Comparison of ENCODE assay signal across 8 mouse cellular contexts in genomic region chrX:145505457-145506201, GRCm38 (mm10). TPM values are rescaled to one million over a fixed set of nuclear protein-coding genes. Genes with fewer than 3 reads are reported as not detected.
A peak's percentile ranks its signal among the peaks of the same experiment; 100 is the strongest.
DNase-seq lines count a peak whose midpoint lies in the region; ATAC-seq and TF ChIP-seq lines count a peak whose summit lies in the region.

No protein-coding gene starts in this region.

- H3K27me3 ChIP-seq in embryonic facial prominence, embryonic 12.5 days = no peaks in the 10 kb centered on the region
- H3K27me3 ChIP-seq in kidney, adult 2 months (replicated peaks; ENCODE audit: control insufficient read depth, insufficient read depth, low read length) = no peaks in the 10 kb centered on the region
- H3K27me3 ChIP-seq in limb, embryonic 12.5 days = peaks cover 8% of the 10 kb centered on the region
- peaks cover 4% of the 10 kb centered on the region; the same call in 1 of the 2 replicates for H3K27me3 ChIP-seq in midbrain, embryonic 13.5 days

- peaks cover 5% of the 10 kb centered on the region; the same call in 1 of the 2 replicates for H3K4me1 ChIP-seq in embryonic facial prominence, embryonic 12.5 days
- H3K4me1 ChIP-seq in kidney, adult 2 months (ENCODE audit: control insufficient read depth, insufficient read depth, low read length) = no peaks in the 10 kb centered on the region; the same call in 1 of the 2 replicates
- H3K4me1 ChIP-seq in limb, embryonic 12.5 days (replicated peaks) = peaks cover 4% of the 10 kb centered on the region
- H3K4me1 ChIP-seq in midbrain, embryonic 13.5 days (replicated peaks) = no peaks in the 10 kb centered on the region

- TF ChIP-seq POLR2A in kidney, adult 2 months (IDR thresholded peaks at IDR 0.05; ENCODE audit: low read depth, low read length) = no peak

- H3K27ac ChIP-seq in embryonic facial prominence, embryonic 12.5 days = peak overlapping the region; percentile 77
- no peak overlapping the region for H3K27ac ChIP-seq in kidney, adult 2 months (ENCODE audit: insufficient read depth, low read depth, low read length)
- peak overlapping the region; percentile 82 for H3K27ac ChIP-seq in limb, embryonic 12.5 days
- no peak overlapping the region for H3K27ac ChIP-seq in midbrain, embryonic 13.5 days

- peak; percentile 67 for DNase-seq in urinary bladder, postnatal 14 days (ENCODE audit: low spot score)
- no peak for DNase-seq in urinary bladder, adult 2 months (ENCODE audit: low spot score)
- DNase-seq in heart, adult 18-20 months = peak; percentile 80 to 88
- peak; percentile 92 for DNase-seq in kidney, adult 2 months
- peak; percentile 1 for DNase-seq in spleen, adult 12 weeks (ENCODE audit: low spot score)

- peak; percentile 95 for ATAC-seq in embryonic facial prominence, embryonic 12.5 days (ENCODE audit: insufficient number of reproducible peaks, insufficient read depth, low FRiP score, low TSS enrichment)
- peak; percentile 89 for ATAC-seq in limb, embryonic 12.5 days (ENCODE audit: insufficient number of reproducible peaks, insufficient read depth, low FRiP score, low TSS enrichment, low read depth)
- peak; percentile 95 for ATAC-seq in midbrain, embryonic 13.5 days

- WGBS in embryonic facial prominence, embryonic 12.5 days = 25% methylated on average over 14 of the region's 14 CpGs
- WGBS in kidney, adult 2 months = under 1% methylated on average over 14 of the region's 14 CpGs
- 17% methylated on average over 14 of the region's 14 CpGs for WGBS in limb, embryonic 12.5 days
- WGBS in midbrain, embryonic 13.5 days = 28% methylated on average over 14 of the region's 14 CpGs

- no peak for TF ChIP-seq CTCF in kidney, adult 2 months (conservative IDR thresholded peaks at IDR 0.05; ENCODE audit: insufficient read depth, insufficient read length, low read depth, low read length)

- peak overlapping the region; percentile 48 for H3K4me2 ChIP-seq in embryonic facial prominence, embryonic 12.5 days (replicated peaks)
- peak overlapping the region; percentile 55 for H3K4me2 ChIP-seq in limb, embryonic 12.5 days
- H3K4me2 ChIP-seq in midbrain, embryonic 13.5 days (replicated peaks) = peak overlapping the region; percentile 62

- H3K9ac ChIP-seq in embryonic facial prominence, embryonic 12.5 days = no peak overlapping the region
- peak overlapping the region; percentile 23; the same call in 1 of the 2 replicates for H3K9ac ChIP-seq in limb, embryonic 12.5 days (replicated peaks)
- H3K9ac ChIP-seq in midbrain, embryonic 13.5 days (replicated peaks) = 0 out of 2 replicates have a peak overlapping the region, but pooled peaks have one; percentile 63

- H3K36me3 ChIP-seq in embryonic facial prominence, embryonic 12.5 days = no peaks in the 10 kb centered on the region
- H3K36me3 ChIP-seq in kidney, adult 2 months (ENCODE audit: control insufficient read depth, insufficient read depth, low read length) = no peaks in the 10 kb centered on the region
- no peaks in the 10 kb centered on the region for H3K36me3 ChIP-seq in limb, embryonic 12.5 days
- H3K36me3 ChIP-seq in midbrain, embryonic 13.5 days = no peaks in the 10 kb centered on the region

- peak overlapping the region; percentile 58 for H3K4me3 ChIP-seq in embryonic facial prominence, embryonic 12.5 days
- H3K4me3 ChIP-seq in kidney, adult 2 months (ENCODE audit: insufficient read depth, low read depth, low read length) = peak overlapping the region; percentile 89
- H3K4me3 ChIP-seq in limb, embryonic 12.5 days (replicated peaks) = peak overlapping the region; percentile 59
- peak overlapping the region; percentile 50 for H3K4me3 ChIP-seq in midbrain, embryonic 13.5 days (replicated peaks)

- H3K9me3 ChIP-seq in embryonic facial prominence, embryonic 12.5 days = no peaks in the 10 kb centered on the region
- no peaks in the 10 kb centered on the region for H3K9me3 ChIP-seq in limb, embryonic 12.5 days
- no peaks in the 10 kb centered on the region for H3K9me3 ChIP-seq in midbrain, embryonic 13.5 days

RNA-seq across cellular contexts. Expression of gene Amot, which starts 0.6 kb away (rescaled TPM):
- 2.3 and 3.5 TPM in 2 replicates for polyA plus RNA-seq in urinary bladder, adult 2 months (2012; rRNA removed)
- polyA plus RNA-seq in embryonic facial prominence, embryonic 12.5 days (2016; fragmentation: Nextera tagmentation; extraction: Ambion mirVana) = 59.2 and 67.9 TPM in 2 replicates
- total RNA-seq in heart, adult 18-20 months (2021) = 10 to 100 TPM in 1 of 2 experiments, 1 to 10 TPM in 1; 8.2 to 11.7 TPM
- polyA plus RNA-seq in kidney, adult 2 months (2012; rRNA removed) = 23.4 and 24.6 TPM in 2 replicates
- polyA plus RNA-seq in limb, embryonic 12.5 days (2016; fragmentation: Nextera tagmentation; extraction: Ambion mirVana) = 79.7 and 80.8 TPM in 2 replicates
- polyA plus RNA-seq in midbrain, embryonic 13.5 days (2015; fragmentation: Nextera tagmentation; extraction: Ambion mirVana) = 8.6 and 9.9 TPM in 2 replicates

Comparison
In these comparisons a context has a peak if more than half of its experiments do, and no peak if none do; other contexts are left out.
1. H3K27ac ChIP-seq: peak in embryonic facial prominence, embryonic 12.5 days (single experiment) and limb, embryonic 12.5 days (single experiment); none in kidney, adult 2 months (single experiment) and midbrain, embryonic 13.5 days (single experiment).
2. Peak in every context shown above with its lines, with median percentiles within 50 percentile points of each other: ATAC-seq, H3K4me2 ChIP-seq and H3K4me3 ChIP-seq.